Mouse (Mus musculus) adrenal gland, postnatal 25 days (tissue): ENCODE measurements around the gene Gm11027. TPM values are rescaled to one million over a fixed set of nuclear protein-coding genes. Genes with fewer than 3 reads are reported as not detected.
"Not testable (repeated sequence)": the region's sequence is repeated elsewhere in the genome, so short reads cannot be mapped to it uniquely, and the experiment has no call there.

Experiments used
- DNase-seq: peaks from one replicate; pipeline ENCODE4 v3.0.0; 2021; ENCODE audit warnings: mixed read lengths
- long read RNA-seq: library from polyadenylated mRNA; stranded (forward); transcript quantifications from one replicate; pipeline ENCODE4 v2.0.0, GENCODE M21; 2021
- total RNA-seq: library from RNA; stranded (reverse); gene quantifications from 2 replicates; pipeline ENCODE4 v1.2.3, GENCODE M21; 2021

Gm11027 gene
- total RNA-seq, result not detected in 2 replicates
- long read RNA-seq, result 0 reads

DNA sequence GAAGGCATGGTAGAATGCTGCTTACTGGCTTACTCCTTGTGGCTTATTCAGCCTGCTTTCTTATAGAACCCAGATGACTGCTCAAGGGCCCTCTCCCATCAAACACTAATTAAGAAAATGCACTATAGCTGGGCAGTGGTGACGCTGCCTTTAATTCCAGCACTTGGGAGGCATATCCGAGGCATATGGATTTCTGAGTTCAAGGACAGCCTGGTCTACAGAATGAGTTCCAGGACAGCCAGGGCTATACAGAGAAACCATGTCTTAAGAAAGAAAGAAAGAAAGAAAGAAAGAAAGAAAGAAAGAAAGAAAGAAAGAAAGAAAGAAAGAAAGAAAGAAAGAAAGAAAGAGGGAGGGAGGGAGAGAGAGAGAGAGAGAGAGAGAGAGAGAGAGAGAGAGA lies at the start of gene Gm11027:
Gene Gm11027, plus strand, starts transcription at position 301 of the 400 bp plus-strand sequence.
- not testable (repeated sequence) for DNase-seq

DNA sequence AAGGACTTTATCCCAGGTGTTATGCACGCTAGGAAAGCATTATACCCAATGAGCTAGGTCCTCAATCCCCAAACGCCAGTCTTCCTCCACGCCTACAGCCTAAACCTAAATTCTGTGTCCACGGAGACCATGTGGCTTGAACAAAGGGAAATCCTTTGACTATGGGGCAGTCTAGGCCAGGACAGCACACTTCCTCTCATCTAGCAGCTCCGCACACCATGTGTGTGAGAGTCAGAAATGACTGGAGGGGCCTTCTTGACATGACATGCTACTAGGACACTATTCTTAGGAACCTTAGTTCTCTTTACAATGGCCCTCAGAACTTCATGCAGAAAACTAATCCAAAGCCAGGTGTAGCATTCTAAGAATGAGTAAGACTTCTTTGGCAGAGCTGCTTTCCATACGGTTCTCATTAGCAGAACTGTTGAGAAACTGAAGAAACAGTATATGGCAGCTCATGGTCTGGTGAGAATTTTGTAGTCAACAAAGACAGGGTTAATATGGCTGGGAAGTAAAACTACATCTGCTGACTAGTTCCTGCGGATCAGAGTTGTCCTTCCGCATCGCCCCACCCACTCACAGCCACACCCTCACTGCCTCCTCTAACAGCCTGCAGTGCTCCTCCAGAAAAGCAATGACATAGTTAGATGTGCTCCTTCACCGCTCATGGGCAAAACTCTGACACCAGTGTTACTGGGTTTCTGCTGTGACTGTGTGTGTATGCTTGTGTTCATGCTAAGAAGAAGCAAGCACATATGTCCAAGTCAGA lies 48.7 kb upstream of the Gm11027 start:
- DNase-seq, result no peak

DNA sequence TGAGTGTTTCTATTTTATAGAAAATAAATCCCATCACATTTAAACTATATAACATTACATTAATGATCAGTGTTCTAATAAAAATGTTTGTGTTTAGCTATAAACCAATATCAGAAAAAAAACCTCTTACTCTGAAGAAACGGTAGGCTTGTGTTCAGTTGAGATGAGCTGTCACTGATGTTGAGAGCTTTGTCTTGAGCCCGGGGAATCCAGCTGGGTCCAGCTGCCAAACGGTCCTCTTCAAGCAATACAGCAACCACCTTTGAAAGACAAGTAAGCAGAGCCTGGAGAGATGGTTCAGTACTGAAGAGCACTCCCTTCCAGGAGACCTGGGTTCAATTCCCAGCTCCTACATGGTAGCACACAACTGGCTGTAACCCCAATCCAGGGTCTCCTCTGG lies 45.7 kb upstream of the Gm11027 start:
- no peak for DNase-seq

DNA sequence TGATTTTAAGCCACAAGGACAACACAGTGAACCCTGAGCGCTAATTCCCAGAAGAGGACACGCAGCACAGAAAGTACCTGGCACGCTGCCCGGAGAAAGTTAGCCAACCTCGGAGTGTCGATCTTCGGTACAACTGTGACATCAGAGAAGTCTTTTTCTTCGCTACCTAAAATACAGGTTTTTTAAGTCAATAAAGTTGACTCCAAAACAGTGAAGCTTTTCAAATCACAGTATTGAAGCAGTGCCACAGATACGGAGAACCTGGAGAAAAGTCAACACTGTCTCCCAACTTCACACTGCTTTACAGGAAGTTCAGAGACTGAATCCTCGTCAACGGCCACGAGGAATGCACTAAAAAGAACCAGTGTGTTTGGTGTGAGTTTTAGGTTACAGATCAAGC lies 43.6 kb upstream of the Gm11027 start:
- peak; percentile 90 for DNase-seq

DNA sequence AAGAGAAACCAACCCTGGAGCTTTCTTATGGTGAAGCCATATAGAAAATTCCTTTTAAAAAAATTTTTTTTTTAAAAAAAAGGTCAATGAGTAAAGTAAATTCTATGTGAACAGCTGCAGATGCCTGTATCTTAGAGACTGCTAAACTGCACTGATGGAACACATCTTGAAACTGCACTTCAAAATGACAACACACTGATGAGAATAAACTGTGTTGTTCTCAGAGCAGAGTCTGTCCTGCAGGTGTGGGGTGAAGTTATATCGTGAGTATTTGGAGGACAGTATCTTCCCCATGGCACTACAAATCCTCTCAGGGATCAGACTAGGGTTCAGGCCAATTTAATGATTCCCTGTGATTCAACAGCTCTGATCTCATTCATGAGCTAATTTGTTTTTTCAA lies 43.1 kb upstream of the Gm11027 start:
- DNase-seq, result no peak

DNA sequence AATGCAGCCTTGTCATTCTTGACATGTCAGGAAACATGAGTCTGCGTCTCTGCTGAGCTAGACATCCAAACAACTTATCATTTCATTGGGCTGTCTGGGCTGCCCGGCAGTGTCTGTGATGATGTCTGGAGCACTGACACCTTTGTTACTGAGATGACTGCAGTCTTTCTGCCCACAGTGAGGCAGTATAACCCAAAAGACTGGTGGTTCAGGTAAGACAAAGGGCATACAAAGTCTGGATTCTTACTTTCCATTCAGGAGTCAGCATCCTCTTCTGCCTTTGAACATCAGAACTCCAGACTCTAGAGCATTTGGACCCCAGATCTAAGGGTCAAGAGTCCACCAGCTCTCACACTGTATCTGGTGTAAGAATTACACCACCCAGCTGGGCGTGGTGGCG lies 39.8 kb upstream of the Gm11027 start:
- no peak for DNase-seq

DNA sequence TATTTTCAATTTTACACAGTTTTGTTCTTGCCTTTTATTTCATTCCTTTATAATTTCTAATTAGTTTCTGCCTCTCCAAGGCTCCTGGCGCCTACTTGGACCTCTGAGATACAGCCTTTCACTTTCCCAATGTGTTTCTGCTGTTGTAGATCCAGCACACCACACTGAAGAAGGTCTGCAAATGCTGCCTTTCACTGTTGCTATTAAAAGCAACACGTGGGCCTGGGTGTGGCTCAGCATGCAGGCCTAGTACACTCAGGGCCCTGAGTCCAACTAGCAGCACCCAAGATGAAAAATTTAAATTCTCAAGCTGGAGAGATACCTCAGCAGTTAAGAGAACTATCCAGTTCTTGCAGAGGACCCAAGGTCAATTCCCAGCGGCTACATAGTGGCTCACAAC lies 38.5 kb upstream of the Gm11027 start:
- no peak for DNase-seq

DNA sequence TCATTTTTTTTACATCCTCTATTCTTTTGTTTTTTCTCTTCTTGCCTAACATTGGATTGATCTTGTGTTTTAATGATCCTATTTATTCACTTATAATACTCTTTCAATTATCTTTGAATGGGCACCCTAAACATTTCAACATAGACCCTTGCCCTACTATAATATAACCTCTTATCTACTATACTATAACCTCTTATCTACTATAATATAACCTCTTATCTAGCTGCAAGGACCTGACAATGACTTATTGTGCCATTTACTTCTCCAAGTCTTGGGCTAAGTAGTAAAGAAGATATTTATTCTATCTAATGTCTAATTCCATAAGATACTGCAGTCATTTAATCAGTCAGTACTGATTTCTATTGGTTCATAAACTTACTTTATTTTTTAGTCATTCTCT lies 36.8 kb upstream of the Gm11027 start:
- DNase-seq, result no peak

DNA sequence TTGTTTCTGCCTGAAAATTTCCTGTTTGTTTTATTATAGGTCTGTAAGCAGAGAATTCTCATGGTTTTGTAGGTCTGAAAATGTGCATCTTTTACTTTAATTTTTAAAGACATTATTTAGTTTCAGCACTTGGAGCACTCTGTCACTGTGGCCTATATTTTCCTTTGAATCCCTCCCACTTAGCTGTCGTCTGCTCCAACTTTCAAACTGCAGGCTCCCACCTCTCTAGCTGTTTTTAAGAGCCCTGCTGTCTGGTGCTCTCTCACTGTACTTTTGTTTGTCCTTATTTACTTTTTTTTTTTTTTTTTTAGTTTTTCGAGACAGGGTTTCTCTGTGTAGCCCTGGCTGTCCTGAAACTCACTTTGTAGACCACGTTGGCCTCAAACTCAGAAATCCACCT lies 36.4 kb upstream of the Gm11027 start:
- no peak for DNase-seq

DNA sequence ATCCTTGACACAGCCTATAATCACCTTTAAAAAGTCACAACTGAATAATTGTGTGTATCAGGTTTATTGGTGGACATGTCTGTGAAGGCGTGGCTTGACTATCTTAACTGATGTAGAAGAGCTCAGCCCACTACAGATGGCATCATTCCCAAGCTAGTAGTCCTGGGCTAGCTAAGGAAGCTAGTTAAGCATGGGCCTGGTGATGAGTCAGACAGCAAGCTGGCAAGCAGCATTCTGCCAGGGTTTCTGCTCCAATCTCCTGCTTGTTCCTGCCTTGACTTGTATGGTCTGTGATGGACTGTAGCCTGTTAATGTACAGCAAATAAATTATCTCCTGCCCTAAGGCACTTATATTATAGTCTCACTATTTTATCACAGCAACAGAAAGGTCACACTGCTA lies 30.6 kb upstream of the Gm11027 start:
- DNase-seq, result no peak

DNA sequence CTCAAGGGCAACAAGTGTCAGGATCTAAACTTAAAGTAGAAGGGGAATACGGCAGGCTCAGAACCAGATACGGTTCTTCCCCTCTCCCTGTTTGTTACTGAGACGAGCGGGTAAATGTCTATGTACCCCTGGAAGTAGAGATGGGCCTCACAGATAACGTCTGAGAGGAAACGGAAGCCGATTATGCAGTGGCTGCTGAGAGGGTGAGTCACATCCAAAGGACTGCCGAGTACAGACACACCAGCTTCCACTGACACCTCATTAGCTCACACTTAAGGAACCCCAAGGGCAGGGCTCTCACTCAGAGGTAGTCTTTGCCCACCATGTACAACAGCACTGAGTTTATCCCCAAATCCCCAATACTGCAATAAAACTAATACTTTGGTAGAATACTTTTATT lies 20.5 kb upstream of the Gm11027 start:
- no peak for DNase-seq

DNA sequence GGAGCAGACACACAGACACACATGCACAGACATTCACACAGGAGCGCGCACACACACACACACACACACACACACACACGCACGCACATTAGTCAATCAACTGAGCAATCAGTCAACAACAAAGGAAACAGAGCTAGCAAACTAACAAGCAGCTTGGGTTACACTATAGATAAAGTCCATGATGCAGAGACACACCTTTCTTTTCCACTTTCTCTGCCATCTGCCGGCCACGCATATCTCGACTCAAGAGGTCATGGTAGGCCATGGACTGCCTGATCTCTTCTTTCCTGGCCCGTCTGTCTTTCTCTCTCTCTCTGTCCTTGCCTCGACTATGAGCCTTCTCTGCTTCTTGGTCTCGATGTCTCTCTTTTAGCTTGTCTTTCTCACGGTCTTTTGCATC lies 19.6 kb upstream of the Gm11027 start:
- no peak for DNase-seq

DNA sequence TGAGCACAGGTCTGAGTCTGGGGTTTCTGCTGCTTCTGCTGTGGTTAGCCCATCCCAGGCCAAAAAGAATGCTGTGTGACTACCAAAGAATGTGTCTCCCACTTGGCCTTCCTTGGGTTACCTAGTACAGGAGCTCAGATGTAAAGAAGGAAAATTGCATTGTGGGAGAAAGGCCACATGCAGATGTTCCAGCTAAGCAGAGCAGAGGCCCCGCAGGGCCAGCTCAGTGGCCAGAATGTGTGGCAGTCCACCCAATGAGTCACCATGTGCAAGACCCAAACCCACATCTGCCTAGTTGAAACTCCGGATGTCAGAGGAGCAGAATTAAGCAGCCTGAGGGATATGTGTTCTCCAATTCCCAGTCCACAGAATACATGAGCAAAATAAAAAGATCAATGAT lies 16.9 kb upstream of the Gm11027 start:
- DNase-seq, result no peak

DNA sequence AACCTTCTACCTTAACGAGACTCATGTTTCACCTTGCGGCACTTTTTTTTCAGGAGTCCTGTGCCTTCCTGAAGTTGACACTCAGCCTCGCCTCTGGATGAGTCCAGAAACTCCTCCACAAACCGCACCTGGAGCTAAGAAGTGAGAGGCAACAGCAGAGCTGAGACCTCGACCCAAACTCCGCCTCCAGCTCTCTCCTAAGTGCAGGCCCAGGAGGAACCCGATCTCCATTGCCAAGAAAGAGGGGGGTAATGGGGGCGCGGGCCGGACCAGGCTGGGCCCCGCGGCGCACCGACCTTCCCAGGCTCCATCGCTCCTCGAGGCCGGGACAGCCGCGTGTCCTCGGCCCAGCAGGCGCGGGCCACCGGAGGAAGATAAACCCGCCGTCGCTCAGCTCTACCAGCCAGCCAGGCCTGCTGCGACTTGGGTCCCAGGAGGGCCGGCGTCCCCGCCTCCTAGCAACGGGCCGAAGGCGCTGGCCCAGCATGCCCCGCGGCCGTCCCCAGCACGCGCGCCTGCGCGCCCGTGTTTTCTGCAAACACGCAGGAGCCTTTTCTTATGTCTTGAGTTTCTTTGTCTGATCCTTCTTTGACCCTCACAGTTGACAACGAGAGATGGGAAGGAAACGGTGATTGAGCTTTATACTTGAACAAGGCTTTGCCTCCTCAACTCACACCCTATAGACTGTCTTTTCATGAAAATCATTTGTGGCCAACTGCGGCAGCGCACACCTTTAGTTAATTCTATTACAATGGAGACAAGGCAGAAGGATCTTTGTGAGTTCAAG lies 12.4 kb upstream of the Gm11027 start, which contains the start of gene Wdr60:
Gene Wdr60, minus strand, starts transcription at position 468 of the 787 bp plus-strand sequence.
- DNase-seq, result peak; percentile 93

DNA sequence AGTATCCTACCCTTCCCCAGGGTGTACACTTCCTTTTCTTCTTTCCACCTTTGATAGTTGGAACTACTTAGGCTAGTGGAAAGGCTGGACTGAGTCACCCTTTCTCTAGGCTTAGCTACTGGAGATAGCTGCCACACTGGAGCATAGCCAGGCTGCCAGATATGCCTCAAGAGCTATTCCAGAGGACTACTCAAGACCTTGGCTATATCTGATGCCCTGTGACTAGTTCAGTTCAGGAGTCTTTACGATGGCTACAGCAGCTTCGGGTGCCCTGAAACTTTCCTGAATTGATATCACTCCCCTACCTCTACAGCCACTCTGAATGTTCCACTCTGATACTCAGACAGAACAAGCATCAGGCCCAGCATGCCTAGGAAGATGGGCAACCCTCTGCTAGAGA lies 10.4 kb upstream of the Gm11027 start:
- DNase-seq, result no peak

DNA sequence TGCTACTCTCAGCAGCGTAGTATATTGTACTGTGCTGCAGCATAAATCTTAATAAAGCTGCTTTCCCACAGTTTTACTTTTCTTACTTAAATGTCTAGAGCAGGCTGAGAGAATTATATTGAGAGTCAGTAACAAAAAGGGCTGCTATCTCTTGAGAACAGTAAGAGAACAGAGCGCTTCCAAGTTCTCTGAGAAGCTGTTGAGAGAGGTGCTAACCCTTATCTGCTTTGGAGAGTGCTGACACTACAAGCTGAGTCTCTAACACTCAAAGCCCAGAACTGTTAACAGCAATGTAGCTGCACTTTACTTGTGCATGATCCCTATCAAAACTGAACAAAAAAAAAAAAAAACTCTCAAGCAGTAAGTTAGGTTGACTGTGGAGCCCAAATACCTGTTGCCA lies 9.9 kb upstream of the Gm11027 start:
- DNase-seq, result no peak

DNA sequence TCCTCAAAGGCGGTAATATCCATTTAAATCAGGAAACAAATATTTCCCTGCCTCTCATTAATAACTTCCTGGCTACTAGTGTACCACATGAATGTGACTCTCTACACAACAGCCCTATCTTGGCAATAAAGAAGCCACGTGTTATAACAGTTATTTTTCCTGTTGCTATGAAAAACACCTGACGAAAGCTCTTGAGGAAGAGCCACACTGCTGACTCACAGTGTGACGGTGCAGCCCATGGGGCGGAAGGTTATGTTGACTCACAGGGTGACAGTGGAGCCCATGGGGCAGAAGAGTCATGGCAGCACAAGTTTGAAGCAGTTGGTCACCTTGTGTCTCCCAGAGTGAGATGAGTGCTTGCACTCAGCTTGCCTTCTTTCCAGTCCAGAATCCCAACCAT lies 5.7 kb upstream of the Gm11027 start:
- DNase-seq, result no peak

DNA sequence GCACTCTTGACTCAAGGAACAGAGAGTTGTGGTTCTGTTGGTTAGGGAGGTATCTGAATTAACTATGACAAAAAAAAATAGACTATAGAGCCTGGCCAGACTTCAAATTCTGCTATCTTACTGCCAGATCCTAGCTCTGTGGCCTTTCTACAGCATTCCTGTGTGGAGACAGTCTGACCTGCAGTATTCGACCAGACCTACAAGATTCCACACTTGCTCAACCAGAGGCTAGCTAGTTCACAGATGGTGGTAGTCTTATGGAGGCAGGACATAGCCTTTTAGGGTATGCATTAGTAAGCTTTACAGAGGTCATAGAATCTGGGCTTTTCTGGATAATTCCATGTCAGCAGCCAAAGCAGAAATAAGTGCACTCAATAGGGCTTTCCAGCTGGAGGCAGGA lies 4.6 kb upstream of the Gm11027 start:
- no peak for DNase-seq

DNA sequence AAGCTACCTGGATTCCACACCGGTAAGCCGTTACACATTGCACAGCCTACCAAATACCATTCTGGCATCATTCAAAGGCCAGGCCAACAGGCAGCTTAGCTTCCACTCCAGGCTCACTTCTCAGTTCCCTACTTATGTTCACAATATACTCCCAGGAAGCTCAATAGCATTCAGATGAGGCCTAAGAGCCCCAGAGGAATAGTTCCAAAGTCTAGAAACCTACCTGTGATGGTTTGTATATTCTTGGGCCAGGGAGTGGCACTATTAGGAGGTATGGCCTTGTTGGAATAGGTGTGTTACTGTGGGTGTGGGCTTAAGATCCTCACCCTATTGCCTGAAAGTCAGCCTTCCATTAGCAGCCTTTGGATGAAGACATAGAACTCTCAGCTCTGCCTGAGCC lies 4.1 kb upstream of the Gm11027 start:
- DNase-seq, result no peak

DNA sequence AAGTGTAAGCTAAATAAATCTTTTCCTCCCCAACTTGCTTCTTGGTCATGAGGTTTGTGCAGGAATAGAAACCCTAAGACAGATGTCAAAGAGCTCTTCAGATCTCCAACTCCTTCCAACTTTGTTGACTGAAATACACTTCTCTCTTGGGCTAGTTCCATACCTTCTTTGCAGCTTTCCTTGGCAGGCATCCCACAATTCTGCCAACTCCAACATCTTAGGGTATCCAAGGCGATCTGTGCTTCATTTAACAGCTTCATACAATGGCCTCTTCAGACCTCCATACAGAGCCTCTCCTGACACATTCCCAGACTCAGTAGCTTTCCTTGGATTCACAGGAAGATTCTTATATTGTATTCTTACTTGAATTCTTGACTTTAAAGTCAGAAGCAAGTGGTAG lies 1.5 kb upstream of the Gm11027 start:
- DNase-seq, result no peak

DNA sequence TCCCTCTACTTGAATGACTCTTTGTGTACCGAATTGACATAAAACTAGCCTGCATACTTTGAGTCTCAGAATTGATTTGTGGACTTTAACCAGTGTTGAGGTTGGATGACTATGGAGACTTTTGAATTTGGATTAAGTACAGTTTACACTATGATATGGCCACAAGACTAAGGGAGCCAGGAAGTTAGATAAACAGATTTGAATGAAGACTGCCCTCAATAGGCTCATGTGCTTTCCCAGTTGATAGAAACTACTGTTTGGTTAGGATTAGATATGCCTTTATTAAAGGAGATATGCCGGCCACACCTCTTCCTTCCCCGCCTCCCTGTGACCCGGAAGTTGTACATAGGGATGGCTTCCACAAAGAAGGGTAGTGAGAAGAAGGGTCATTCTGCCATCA lies 445 bp downstream of the Gm11027 start:
- DNase-seq, result no peak

DNA sequence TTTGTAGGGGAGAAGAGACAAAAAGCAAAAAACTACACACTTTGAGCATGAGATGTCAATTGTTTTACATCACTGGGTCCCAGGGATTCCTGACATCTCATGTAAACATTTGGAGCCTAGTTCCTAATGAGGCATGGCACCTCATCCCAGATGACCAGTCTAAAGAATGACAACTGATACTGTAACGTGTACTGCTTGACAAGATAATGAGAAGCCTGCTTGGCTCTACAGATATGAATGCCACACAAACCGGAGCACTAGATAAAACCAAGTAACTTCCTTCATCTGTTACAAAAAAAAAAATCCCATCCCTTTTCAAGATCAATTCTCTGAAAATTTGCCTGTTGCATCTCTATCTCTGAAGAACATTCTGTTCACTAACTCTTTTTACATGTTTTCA lies 1.8 kb downstream of the Gm11027 start:
- DNase-seq, result no peak

DNA sequence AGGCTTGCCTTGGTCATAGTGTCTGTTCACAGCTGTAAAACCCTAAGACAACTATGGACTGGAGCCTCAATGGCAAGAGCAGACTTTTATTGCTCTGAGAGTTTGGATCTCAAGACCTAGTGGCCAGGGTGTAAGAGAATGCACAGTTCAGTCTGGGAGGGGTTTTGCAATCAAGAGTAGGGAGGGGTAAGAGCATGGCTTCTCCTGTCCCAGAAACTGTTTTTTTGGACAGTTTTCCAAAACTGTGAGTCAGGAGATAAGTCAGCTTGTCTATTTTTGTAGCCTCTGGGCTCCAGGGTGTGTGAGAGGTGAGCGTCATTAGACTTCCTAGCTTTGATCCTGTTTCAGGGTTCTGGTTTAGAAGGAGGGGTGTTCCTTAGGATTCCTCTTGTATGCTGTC lies 3.4 kb downstream of the Gm11027 start:
- no peak for DNase-seq

DNA sequence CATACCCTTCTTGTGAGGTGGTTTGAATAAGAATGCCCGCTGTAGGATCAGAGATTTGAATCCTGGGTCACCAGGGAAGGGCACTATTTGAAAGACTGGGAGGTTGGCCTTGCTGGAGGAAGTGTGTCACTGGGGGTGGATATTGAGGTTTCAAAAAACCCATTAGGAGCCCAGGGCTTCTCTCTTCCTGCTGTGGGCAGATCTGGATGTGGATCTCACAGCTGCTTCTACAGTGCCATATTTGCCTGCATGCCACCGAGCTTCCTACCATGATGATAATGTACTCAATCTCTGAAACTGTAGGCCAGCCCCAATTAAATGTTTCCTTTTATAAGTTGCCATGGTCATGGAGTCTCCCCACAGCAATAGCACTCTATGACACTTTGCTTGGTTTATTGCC lies 4.0 kb downstream of the Gm11027 start:
- no peak for DNase-seq
